Mouse (Mus musculus) heart, adult 2 months (tissue): Measurements from ENCODE around the gene Cd38.

Experiments used
- CTCF ChIP-seq: fragments of 200-600 bp; IDR thresholded peaks from 2 replicates; pipeline ENCODE4 v1.8.1; 2022; ENCODE audit warnings: antibody characterized with exemption, mild to moderate bottlenecking, moderate library complexity
- EP300 ChIP-seq: fragments of 200-500 bp; IDR thresholded peaks from 2 replicates; pipeline ENCODE4 v1.6.1; 2011; ENCODE audit warnings: low read depth, low read length, control low read depth; ENCODE audit not compliant: insufficient read depth
- POLR2A ChIP-seq: fragments of 200-500 bp; IDR thresholded peaks from 2 replicates; pipeline ENCODE4 v1.6.1; 2011; ENCODE audit warnings: mild to moderate bottlenecking, low read depth, low read length, control low read depth; ENCODE audit not compliant: insufficient read depth

- TF ChIP-seq POLR2A, result peak; percentile 13; the same call in 1 of the 2 replicates
- TF ChIP-seq CTCF, result no peak
- no peak for TF ChIP-seq EP300
Observed at GRCm38 (mm10) chr5:43853868-43854488, 14.4 kb upstream of the Cd38 start.
